Mouse (Mus musculus) right cerebral cortex, adult 18-20 months (tissue): ENCODE data around the gene Mctp1.
"Not testable (repeated sequence)": the region's sequence is repeated elsewhere in the genome, so short reads cannot be mapped to it uniquely, and the experiment has no call there.

Source experiments
- DNase-seq: peaks from one replicate; pipeline ENCODE4 v3.0.0; 2022; ENCODE audit warnings: mixed read lengths

Mctp1 gene

GRCm38 (mm10) chr13:76484086-76484709 is 99.9 kb downstream of the Mctp1 start:
- no peak for DNase-seq

- DNase-seq = no peak
Measured at GRCm38 (mm10) chr13:76515896-76516295, 131.6 kb downstream of the Mctp1 start.

GRCm38 (mm10) chr13:76523170-76523569 is 138.8 kb downstream of the Mctp1 start:
- DNase-seq = no peak

GRCm38 (mm10) chr13:76527326-76527725 is 143.0 kb downstream of the Mctp1 start:
- no peak for DNase-seq

- DNase-seq = no peak
Measured at GRCm38 (mm10) chr13:76527751-76528150, 143.4 kb downstream of the Mctp1 start.

- no peak for DNase-seq
Measured at GRCm38 (mm10) chr13:76529915-76530314, 145.6 kb downstream of the Mctp1 start.

GRCm38 (mm10) chr13:76530867-76531504 is 146.7 kb downstream of the Mctp1 start:
- no peak for DNase-seq

- no peak for DNase-seq
Measured at GRCm38 (mm10) chr13:76547854-76548253, 163.5 kb downstream of the Mctp1 start.

- no peak for DNase-seq
Measured at GRCm38 (mm10) chr13:76560918-76561317, 176.6 kb downstream of the Mctp1 start.

- DNase-seq = no peak
Measured at GRCm38 (mm10) chr13:76561594-76561993, 177.3 kb downstream of the Mctp1 start.

- DNase-seq = no peak
Measured at GRCm38 (mm10) chr13:76564061-76564460, 179.7 kb downstream of the Mctp1 start.

GRCm38 (mm10) chr13:76566024-76566423 is 181.7 kb downstream of the Mctp1 start:
- DNase-seq = no peak

- DNase-seq = no peak
Measured at GRCm38 (mm10) chr13:76567448-76567847, 183.1 kb downstream of the Mctp1 start.

GRCm38 (mm10) chr13:76568569-76569211 is 184.4 kb downstream of the Mctp1 start:
- no peak for DNase-seq

GRCm38 (mm10) chr13:76579414-76579813 is 195.1 kb downstream of the Mctp1 start:
- peak; percentile 50 for DNase-seq

GRCm38 (mm10) chr13:76585447-76585846 is 201.1 kb downstream of the Mctp1 start:
- DNase-seq = no peak

GRCm38 (mm10) chr13:76590709-76591108 is 206.4 kb downstream of the Mctp1 start:
- not testable (repeated sequence) for DNase-seq

- DNase-seq = no peak
Measured at GRCm38 (mm10) chr13:76591189-76591588, 206.9 kb downstream of the Mctp1 start.

GRCm38 (mm10) chr13:76591692-76592091 is 207.4 kb downstream of the Mctp1 start:
- no peak for DNase-seq

- no peak for DNase-seq
Measured at GRCm38 (mm10) chr13:76592908-76593307, 208.6 kb downstream of the Mctp1 start.

GRCm38 (mm10) chr13:76597005-76597404 is 212.7 kb downstream of the Mctp1 start:
- no peak for DNase-seq

- DNase-seq = peak; percentile 32
Measured at GRCm38 (mm10) chr13:76609425-76609824, 225.1 kb downstream of the Mctp1 start.

GRCm38 (mm10) chr13:76611499-76611898 is 227.2 kb downstream of the Mctp1 start:
- no peak for DNase-seq

GRCm38 (mm10) chr13:76620111-76620510 is 235.8 kb downstream of the Mctp1 start:
- no peak for DNase-seq
